Mouse (Mus musculus) layer of hippocampus, adult 6 months (tissue): ENCODE results near the gene Olfr1315-ps1. TPM values are rescaled to one million over a fixed set of nuclear protein-coding genes. Genes with fewer than 3 reads are reported as not detected.

Experiments
- long read RNA-seq, 2 experiments: library from polyadenylated mRNA; unstranded; transcript quantifications; one replicate each; pipeline ENCODE4 v2.0.0; 2019 to 2020
- polyA plus RNA-seq: library from polyadenylated mRNA; unstranded; fragments of <200 nt; fragmentation: Nextera tagmentation; gene quantifications from 2 replicates; pipeline ENCODE4 v1.2.3, GENCODE M21; 2021

The Olfr1315-ps1 gene
- not detected in 2 replicates for polyA plus RNA-seq
- long read RNA-seq, experiment 1: 0 reads
- long read RNA-seq, experiment 2: 0 reads

DNA sequence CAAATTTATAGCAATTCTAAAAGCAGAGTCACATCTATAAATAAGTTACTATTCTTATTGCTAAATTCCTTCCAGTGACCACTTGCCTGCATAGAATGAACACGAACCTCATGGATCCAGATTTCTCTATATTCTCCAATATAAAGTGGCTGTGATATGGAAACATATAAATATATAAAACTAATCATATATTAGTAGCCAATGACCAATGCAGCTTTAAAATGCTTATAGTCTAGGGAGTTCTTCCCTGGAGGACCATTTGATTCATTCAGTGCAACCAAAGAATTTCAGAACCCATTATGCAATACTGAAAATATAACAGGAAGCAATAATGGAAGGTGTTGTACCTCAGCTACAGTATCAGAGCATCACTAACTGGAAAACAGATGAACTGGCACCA is at the start of gene Olfr1315-ps1:
Gene Olfr1315-ps1 (minus strand): TSS at position 101 of the 400 bp plus-strand sequence.

GRCm38 (mm10) chr2:112153898-112154297 is 38.7 kb upstream of the Olfr1315-ps1 start, which contains the start of gene Olfr1318:
Olfr1318 (plus strand) TSS chr2:112154198.

GRCm38 (mm10) chr2:112140029-112140428 is 24.8 kb upstream of the Olfr1315-ps1 start, which contains the start of gene Olfr1317:
Olfr1317 (plus strand) TSS chr2:112140329.

DNA sequence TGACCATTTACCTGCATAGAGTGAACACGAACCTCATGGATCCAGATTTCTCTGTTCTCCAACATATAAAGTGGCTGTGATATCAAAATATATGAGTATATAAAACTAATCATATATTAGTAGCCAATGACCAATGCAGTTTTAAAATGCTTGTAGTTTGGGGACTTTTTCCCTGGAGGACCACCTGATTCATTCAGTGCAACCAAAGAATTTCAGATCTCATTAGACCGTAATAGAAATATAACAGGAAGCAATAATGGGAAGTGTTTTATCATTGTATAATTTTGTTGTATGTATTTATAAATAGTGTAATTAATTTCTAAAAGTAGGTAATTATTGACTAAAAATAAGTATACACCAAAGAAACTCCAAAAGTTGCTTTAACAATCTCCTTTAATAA is 19.6 kb upstream of the Olfr1315-ps1 start, which contains the start of gene Olfr1316:
Gene Olfr1316 (minus strand): TSS at position 101 of the 400 bp plus-strand sequence.

DNA sequence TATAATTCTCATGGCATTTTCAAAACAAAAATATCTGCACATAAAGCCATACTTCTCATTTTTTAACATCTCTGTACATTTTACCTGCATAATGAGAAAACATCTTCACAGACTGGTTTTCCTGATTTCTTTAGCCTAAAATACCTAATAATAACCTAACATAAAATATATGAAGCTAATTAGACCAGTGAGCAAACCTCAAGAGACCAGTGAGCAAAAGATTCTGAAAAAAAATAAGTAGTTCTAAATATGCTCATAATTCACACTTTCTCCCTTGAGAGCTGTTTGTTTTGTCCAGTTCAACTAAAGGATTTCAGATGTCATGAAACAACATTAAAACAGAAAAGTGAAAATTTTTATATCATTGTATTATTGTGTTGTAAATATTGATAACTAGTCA is 18.6 kb downstream of the Olfr1315-ps1 start, which contains the start of gene Olfr1314:
Gene Olfr1314 (minus strand): TSS at position 101 of the 400 bp plus-strand sequence.

GRCm38 (mm10) chr2:112077743-112078142 is 37.5 kb downstream of the Olfr1315-ps1 start, which contains the start of gene Olfr1313:
Olfr1313 (minus strand) TSS chr2:112077843.

Other genes starting within 250 kb of the Olfr1315-ps1 start
- not detected in 2 replicates for gene Olfr1305, start 238.3 kb downstream of the Olfr1315-ps1 start, polyA plus RNA-seq
- gene Olfr1306, start 199.2 kb downstream of the Olfr1315-ps1 start, polyA plus RNA-seq: not detected in 2 replicates
- not detected in 2 replicates for gene Olfr1307, start 166.0 kb downstream of the Olfr1315-ps1 start, polyA plus RNA-seq
- gene Olfr1308, start 150.5 kb downstream of the Olfr1315-ps1 start, polyA plus RNA-seq: not detected in 2 replicates
- gene Olfr1309, start 125.2 kb downstream of the Olfr1315-ps1 start, polyA plus RNA-seq: not detected in 2 replicates
- not detected in 2 replicates for gene Olfr1310, start 102.7 kb downstream of the Olfr1315-ps1 start, polyA plus RNA-seq
- gene Olfr1311, start 91.0 kb downstream of the Olfr1315-ps1 start, polyA plus RNA-seq: not detected in 2 replicates
- not detected in 2 replicates for gene Olfr1312, start 65.2 kb downstream of the Olfr1315-ps1 start, polyA plus RNA-seq
- not detected in 2 replicates for gene Olfr1313, start 37.6 kb downstream of the Olfr1315-ps1 start, polyA plus RNA-seq
- not detected in 2 replicates for gene Olfr1314, start 18.7 kb downstream of the Olfr1315-ps1 start, polyA plus RNA-seq
- not detected in 2 replicates for gene Olfr1316, start 19.5 kb upstream of the Olfr1315-ps1 start, polyA plus RNA-seq
- not detected in 2 replicates for gene Olfr1317, start 24.9 kb upstream of the Olfr1315-ps1 start, polyA plus RNA-seq
- not detected in 2 replicates for gene Olfr1318, start 38.8 kb upstream of the Olfr1315-ps1 start, polyA plus RNA-seq
- gene Lpcat4, start 124.0 kb upstream of the Olfr1315-ps1 start, polyA plus RNA-seq: 28.9 and 32.7 TPM in 2 replicates
- 0.04 and 0.06 TPM in 2 replicates for gene Nutm1, start 143.9 kb upstream of the Olfr1315-ps1 start, polyA plus RNA-seq
- gene Nop10, start 146.5 kb upstream of the Olfr1315-ps1 start, polyA plus RNA-seq: 242 and 268 TPM in 2 replicates
- 10.5 and 11.8 TPM in 2 replicates for gene Slc12a6, start 150.4 kb upstream of the Olfr1315-ps1 start, polyA plus RNA-seq
- gene Gm21985, start 150.9 kb upstream of the Olfr1315-ps1 start, polyA plus RNA-seq: 0.10 and 0.18 TPM in 2 replicates